Mouse (Mus musculus): Measurements from ENCODE around the gene Lsm2.
"Not testable (repeated sequence)": the region's sequence is repeated elsewhere in the genome, so short reads cannot be mapped to it uniquely, and the experiment has no call there.

GRCm38 (mm10) chr17:34969822-34970221 is 11.8 kb upstream of the Lsm2 start, which contains the start of gene Gm20481:
- TF ChIP-seq POLR2A (IDR thresholded peaks at IDR 0.05; ENCODE audit: borderline replicate concordance, extremely low read depth, low read depth, low read length); CTCF (IDR thresholded peaks at IDR 0.05; ENCODE audit: insufficient read depth, low read length): not testable (repeated sequence)

Measured in lung, adult 2 months (tissue).